Mouse (Mus musculus) thymus, postnatal 10 days (tissue): ENCODE data around the gene Rab9.

Experiments
- DNase-seq, 2 experiments: peaks; one replicate each; pipeline ENCODE4 v3.0.0; 2021; ENCODE audit warnings: low spot score in 2 of 2

Gene Rab9

GRCm38 (mm10) chrX:166453532-166453931 lies 26.1 kb downstream of the Rab9 start:
- DNase-seq, result no peak

GRCm38 (mm10) chrX:166444552-166444951 lies 35.1 kb downstream of the Rab9 start:
- DNase-seq, result no peak

GRCm38 (mm10) chrX:166440616-166441063 lies 39.0 kb downstream of the Rab9 start, which contains the start of gene Ofd1:
Ofd1 (minus strand) TSS chrX:166440704.
- peak; percentile 81 to 82 for DNase-seq

- DNase-seq, result peak in 1 of 2 experiments; percentile 22
These were observed 39.5 kb downstream of the Rab9 start, which contains the start of gene Trappc2 for GRCm38 (mm10) chrX:166440036-166440615. Trappc2 (plus strand) TSS chrX:166440574.

GRCm38 (mm10) chrX:166434812-166435211 lies 44.9 kb downstream of the Rab9 start:
- no peak for DNase-seq

GRCm38 (mm10) chrX:166416196-166416595 lies 63.5 kb downstream of the Rab9 start:
- peak in 1 of 2 experiments; percentile 18 for DNase-seq

GRCm38 (mm10) chrX:166407865-166408264 lies 71.8 kb downstream of the Rab9 start:
- no peak for DNase-seq
